ENCODE assay signal across 10 mouse cellular contexts in the genomic region with DNA sequence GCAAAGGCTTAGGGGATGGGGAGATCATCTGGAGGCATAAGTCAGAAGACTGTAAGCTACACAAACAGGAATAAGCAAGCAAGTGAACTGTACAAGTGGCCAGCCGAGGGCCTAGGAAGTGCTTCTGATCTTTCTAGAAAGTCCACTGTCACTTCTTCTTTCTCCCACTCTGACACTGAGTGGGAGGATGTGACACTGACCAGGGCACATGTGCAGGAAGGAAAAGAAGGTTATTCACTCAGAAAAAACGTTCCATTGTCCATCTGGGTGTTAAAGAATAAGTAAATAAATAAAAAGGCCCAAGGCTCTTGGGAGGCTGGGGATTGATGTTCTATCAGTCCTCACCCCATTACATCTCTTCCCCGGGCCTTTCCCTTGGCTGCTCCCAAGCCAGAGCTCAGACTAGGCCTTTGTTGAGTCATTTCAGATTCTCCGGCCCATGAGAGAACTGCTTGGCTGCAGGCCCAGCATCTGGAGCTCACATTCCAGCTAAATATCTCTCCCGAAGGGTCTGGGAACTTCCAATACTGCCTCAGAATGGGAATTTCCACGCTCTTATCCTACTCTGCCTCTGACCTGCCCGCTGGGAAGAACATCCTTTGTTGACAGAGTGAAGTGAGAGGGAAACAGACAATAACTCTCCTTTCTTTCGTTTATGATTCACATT. TPM values are rescaled to one million over a fixed set of nuclear protein-coding genes. Genes with fewer than 3 reads are reported as not detected.
DNase-seq lines count a peak whose midpoint lies in the region; ATAC-seq and TF ChIP-seq lines count a peak whose summit lies in the region.
"Had no signal": no experiment of that assay in that cellular context is flagged by ENCODE, and none has a peak within 500 bp of the region (broad histone marks: within the 10 kb centered on the region; RNA-seq: fewer than 3 reads in every experiment).

No protein-coding gene starts in this region.

- H3K27me3 ChIP-seq in forebrain, embryonic 14.5 days (replicated peaks; ENCODE audit: control insufficient read depth, insufficient read depth, low read length) = no peaks in the 10 kb centered on the region
- H3K27me3 ChIP-seq in forebrain, embryonic 13.5 days = no peaks in the 10 kb centered on the region
- no peaks in the 10 kb centered on the region for H3K27me3 ChIP-seq in heart, embryonic 14.5 days (ENCODE audit: control insufficient read depth, insufficient read depth, low read length)
- H3K27me3 ChIP-seq in kidney, postnatal 0 days (ENCODE audit: insufficient read depth, low read length) = no peaks in the 10 kb centered on the region

- H3K4me1 ChIP-seq in forebrain, embryonic 14.5 days (ENCODE audit: control insufficient read depth, insufficient read depth, low read length) = peaks cover 4% of the 10 kb centered on the region; the same call in 1 of the 2 replicates
- H3K4me1 ChIP-seq in forebrain, embryonic 13.5 days = peaks cover 7% of the 10 kb centered on the region; the same call in 1 of the 2 replicates
- peaks cover 8 to 18% of the 10 kb centered on the region in 2 experiments; a peak in 3 of 4 replicates for H3K4me1 ChIP-seq in heart, embryonic 14.5 days (ENCODE audit: control insufficient read depth in 2 of 2, insufficient read depth in 2 of 2, low read length in 2 of 2)
- H3K4me1 ChIP-seq in kidney, postnatal 0 days (replicated peaks; ENCODE audit: insufficient read depth, low read length) = peaks cover 3% of the 10 kb centered on the region; the same call in 1 of the 2 replicates

- no peaks in the 10 kb centered on the region for H3K36me3 ChIP-seq in forebrain, embryonic 14.5 days (ENCODE audit: control insufficient read depth, insufficient read depth, low read length)
- H3K36me3 ChIP-seq in forebrain, embryonic 13.5 days (ENCODE audit: poor library complexity, severe bottlenecking) = no peaks in the 10 kb centered on the region
- no peaks in the 10 kb centered on the region for H3K36me3 ChIP-seq in heart, embryonic 14.5 days (ENCODE audit: control insufficient read depth, insufficient read depth, low read length)
- H3K36me3 ChIP-seq in kidney, postnatal 0 days (ENCODE audit: insufficient read depth, low read length) = no peaks in the 10 kb centered on the region

- ATAC-seq in forebrain, embryonic 14.5 days = no peak
- no peak for ATAC-seq in forebrain, embryonic 13.5 days
- ATAC-seq in heart, embryonic 14.5 days (ENCODE audit: insufficient number of reproducible peaks, insufficient read depth, low FRiP score, low read depth) = peak; percentile 55
- no peak for ATAC-seq in kidney, postnatal 0 days (replicated peaks; ENCODE audit: low FRiP score, low read depth)
- ATAC-seq in cerebellum, adult (ENCODE audit: insufficient number of reproducible peaks, low FRiP score, low TSS enrichment) = no peak

- DNase-seq in forebrain, embryonic 14.5 days (ENCODE audit: low spot score) = peak; percentile 45
- DNase-seq in adrenal gland, postnatal 25 days = peak; percentile 63
- peak; percentile 87 for DNase-seq in kidney, postnatal 0 days (ENCODE audit: low spot score)
- DNase-seq in mesoderm, embryonic 11.5 days (ENCODE audit: low read depth, low spot score) = peak; percentile 36
- no peak for DNase-seq in layer of hippocampus, postnatal 36 days

- no peak for TF ChIP-seq CTCF in kidney, postnatal 0 days (IDR thresholded peaks at IDR 0.05; ENCODE audit: low read depth)

- 51% methylated on average over 8 of the region's 8 CpGs for WGBS in forebrain, embryonic 14.5 days
- 49% methylated on average over 8 of the region's 8 CpGs for WGBS in forebrain, embryonic 13.5 days
- 26% methylated on average over 8 of the region's 8 CpGs for WGBS in heart, embryonic 14.5 days
- 40% methylated on average over 8 of the region's 8 CpGs for WGBS in kidney, postnatal 0 days

- H3K4me2 ChIP-seq in forebrain, embryonic 14.5 days (ENCODE audit: low read length) = no peak overlapping the region
- H3K4me2 ChIP-seq in forebrain, embryonic 13.5 days = no peak overlapping the region
- no peak overlapping the region for H3K4me2 ChIP-seq in heart, embryonic 14.5 days (ENCODE audit: low read length)
- H3K4me2 ChIP-seq in kidney, postnatal 0 days (ENCODE audit: low read length) = no peak overlapping the region

- no peaks in the 10 kb centered on the region for H3K9me3 ChIP-seq in forebrain, embryonic 14.5 days (replicated peaks; ENCODE audit: control insufficient read depth, low read length)
- no peaks in the 10 kb centered on the region for H3K9me3 ChIP-seq in forebrain, embryonic 13.5 days (replicated peaks)
- H3K9me3 ChIP-seq in heart, embryonic 14.5 days (ENCODE audit: control insufficient read depth, low read length) = no peaks in the 10 kb centered on the region
- H3K9me3 ChIP-seq in kidney, postnatal 0 days (replicated peaks; ENCODE audit: low read length) = no peaks in the 10 kb centered on the region

- no peak overlapping the region for H3K9ac ChIP-seq in forebrain, embryonic 14.5 days (ENCODE audit: low read length)
- no peak overlapping the region for H3K9ac ChIP-seq in forebrain, embryonic 13.5 days
- H3K9ac ChIP-seq in heart, embryonic 14.5 days (ENCODE audit: low read length) = no peak overlapping the region
- H3K9ac ChIP-seq in kidney, postnatal 0 days (ENCODE audit: low read depth, low read length) = no peak overlapping the region

- H3K4me3 ChIP-seq in forebrain, embryonic 14.5 days (ENCODE audit: low read depth, low read length) = no peak overlapping the region
- no peak overlapping the region for H3K4me3 ChIP-seq in forebrain, embryonic 13.5 days
- H3K4me3 ChIP-seq in heart, embryonic 14.5 days (ENCODE audit: control insufficient read depth in 1 of 2, insufficient read depth in 1 of 2, low read depth in 1 of 2, low read length in 2 of 2) = no peak overlapping the region
- H3K4me3 ChIP-seq in kidney, postnatal 0 days (replicated peaks; ENCODE audit: low read depth, low read length) = no peak overlapping the region

- H3K27ac ChIP-seq in forebrain, embryonic 14.5 days (ENCODE audit: low read depth, low read length) = no peak overlapping the region
- no peak overlapping the region for H3K27ac ChIP-seq in forebrain, embryonic 13.5 days
- H3K27ac ChIP-seq in heart, embryonic 14.5 days (replicated peaks in 1 of 2; ENCODE audit: control insufficient read depth in 1 of 2, insufficient read depth in 1 of 2, low read depth in 2 of 2, low read length in 2 of 2) = peak overlapping the region; percentile 53 to 72
- H3K27ac ChIP-seq in kidney, postnatal 0 days = 0 out of 2 replicates have a peak overlapping the region, but pooled peaks have one; percentile 27

RNA-seq across cellular contexts. Expression of a gene that starts 2.6 kb away (rescaled TPM):
- 0.93 TPM in 1 of 2 replicates, not detected in the other for polyA plus RNA-seq in forebrain, embryonic 14.5 days (2014; fragmentation: Nextera tagmentation; extraction: Ambion mirVana)
- 0.72 and 0.76 TPM in 2 replicates for polyA plus RNA-seq in forebrain, embryonic 13.5 days (2015; fragmentation: Nextera tagmentation; extraction: Ambion mirVana)
- 0.67 TPM in 1 of 2 replicates, not detected in the other for total RNA-seq in adrenal gland, postnatal 25 days (2021)
- 11.1 and 11.4 TPM in 2 replicates for polyA plus RNA-seq in heart, embryonic 14.5 days (2014; fragmentation: Nextera tagmentation; extraction: Ambion mirVana)
- polyA plus RNA-seq in kidney, postnatal 0 days (2015; fragmentation: Nextera tagmentation; extraction: Ambion mirVana) = 2.1 and 2.4 TPM in 2 replicates
- total RNA-seq in layer of hippocampus, postnatal 36 days (2021) = under 1 TPM in 1 of 2 experiments, not detected in 1; 0.58 TPM

RNA-seq across cellular contexts. Expression of a gene that starts 5.6 kb away (rescaled TPM):
- not detected in 2 replicates for polyA plus RNA-seq in forebrain, embryonic 14.5 days (2014; fragmentation: Nextera tagmentation; extraction: Ambion mirVana)
- not detected in 2 replicates for polyA plus RNA-seq in forebrain, embryonic 13.5 days (2015; fragmentation: Nextera tagmentation; extraction: Ambion mirVana)
- not detected in 2 replicates for total RNA-seq in adrenal gland, postnatal 25 days (2021)
- polyA plus RNA-seq in heart, embryonic 14.5 days (2014; fragmentation: Nextera tagmentation; extraction: Ambion mirVana) = not detected in 2 replicates
- not detected in 2 replicates for polyA plus RNA-seq in kidney, postnatal 0 days (2015; fragmentation: Nextera tagmentation; extraction: Ambion mirVana)
- total RNA-seq in layer of hippocampus, postnatal 36 days (2021) = not detected
- polyA plus RNA-seq: embryonic facial prominence, embryonic 11.5 days; neural tube, embryonic 14.5 days had no signal

RNA-seq across cellular contexts. Expression of a gene that starts 12.7 kb away (rescaled TPM):
- 0.38 and 0.98 TPM in 2 replicates for polyA plus RNA-seq in forebrain, embryonic 14.5 days (2014; fragmentation: Nextera tagmentation; extraction: Ambion mirVana)
- polyA plus RNA-seq in forebrain, embryonic 13.5 days (2015; fragmentation: Nextera tagmentation; extraction: Ambion mirVana) = not detected in 2 replicates
- 0.43 and 1.2 TPM in 2 replicates for total RNA-seq in adrenal gland, postnatal 25 days (2021)
- polyA plus RNA-seq in heart, embryonic 14.5 days (2014; fragmentation: Nextera tagmentation; extraction: Ambion mirVana) = 3.2 and 3.9 TPM in 2 replicates
- 1.3 and 2.9 TPM in 2 replicates for polyA plus RNA-seq in kidney, postnatal 0 days (2015; fragmentation: Nextera tagmentation; extraction: Ambion mirVana)
- not detected for total RNA-seq in layer of hippocampus, postnatal 36 days (2021)
- polyA plus RNA-seq: embryonic facial prominence, embryonic 11.5 days had no signal

RNA-seq across cellular contexts. Expression of a gene that starts 24.8 kb away (rescaled TPM):
- polyA plus RNA-seq in forebrain, embryonic 14.5 days (2014; fragmentation: Nextera tagmentation; extraction: Ambion mirVana) = not detected in 2 replicates
- polyA plus RNA-seq in forebrain, embryonic 13.5 days (2015; fragmentation: Nextera tagmentation; extraction: Ambion mirVana) = not detected in 2 replicates
- total RNA-seq in adrenal gland, postnatal 25 days (2021) = 1.3 and 5.0 TPM in 2 replicates
- polyA plus RNA-seq in heart, embryonic 14.5 days (2014; fragmentation: Nextera tagmentation; extraction: Ambion mirVana) = 0.31 TPM in 1 of 2 replicates, not detected in the other
- polyA plus RNA-seq in kidney, postnatal 0 days (2015; fragmentation: Nextera tagmentation; extraction: Ambion mirVana) = 7.9 and 9.1 TPM in 2 replicates
- not detected for total RNA-seq in layer of hippocampus, postnatal 36 days (2021)
- polyA plus RNA-seq: embryonic facial prominence, embryonic 11.5 days; neural tube, embryonic 14.5 days had no signal

Comparison
In these comparisons a context has a peak if more than half of its experiments do, and no peak if none do; other contexts are left out.
1. DNase-seq: peak in forebrain, embryonic 14.5 days (single experiment), adrenal gland, postnatal 25 days (single experiment), kidney, postnatal 0 days (single experiment) and mesoderm, embryonic 11.5 days (single experiment); none in layer of hippocampus, postnatal 36 days (0 of 2).
2. H3K27ac ChIP-seq: peak in heart, embryonic 14.5 days (2 of 2) and kidney, postnatal 0 days (single experiment); none in forebrain, embryonic 14.5 days (single experiment) and forebrain, embryonic 13.5 days (single experiment).